Mouse (Mus musculus): ENCODE results near the gene Dennd2a. TPM values are rescaled to one million over a fixed set of nuclear protein-coding genes. Genes with fewer than 3 reads are reported as not detected.

Gene Dennd2a
- total RNA-seq, 2 experiments from 2014 or later: 32.6 to 33.7 TPM

DNA sequence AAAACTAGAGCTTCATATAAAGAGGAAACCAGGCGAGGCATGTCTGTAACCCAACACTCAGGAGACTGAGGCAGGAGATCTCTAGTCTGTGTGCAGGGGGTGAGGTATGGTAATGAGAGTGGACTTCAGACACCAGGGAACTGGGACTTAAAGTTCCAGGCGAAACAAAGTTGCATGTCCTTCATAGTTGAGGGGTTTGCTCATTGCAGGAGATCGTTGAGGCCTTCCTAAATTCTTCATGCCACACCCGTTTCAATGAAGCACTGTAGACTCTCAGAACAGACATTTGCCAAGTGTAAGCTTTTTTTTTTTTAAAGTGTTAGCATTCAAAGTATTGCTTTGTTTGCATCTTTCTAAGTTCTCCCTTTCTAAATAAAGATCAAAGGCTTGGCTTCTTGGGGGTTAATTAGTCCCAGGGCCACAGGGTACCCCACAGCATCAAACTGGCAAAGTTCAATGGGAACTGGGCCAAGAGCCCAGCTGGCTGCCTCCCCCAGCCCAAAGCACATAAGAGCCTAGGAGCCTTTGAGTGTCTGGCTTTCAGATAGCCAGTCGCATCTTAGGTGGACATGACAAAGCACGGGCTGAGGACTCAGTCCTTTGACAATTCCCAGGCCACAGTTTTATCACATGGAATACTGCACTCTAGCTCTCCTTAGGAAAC is 1.7 kb upstream of the Dennd2a start:
- no peak for DNase-seq (ENCODE audit: extremely low spot score in 1 of 2, low spot score in 1 of 2)

DNA sequence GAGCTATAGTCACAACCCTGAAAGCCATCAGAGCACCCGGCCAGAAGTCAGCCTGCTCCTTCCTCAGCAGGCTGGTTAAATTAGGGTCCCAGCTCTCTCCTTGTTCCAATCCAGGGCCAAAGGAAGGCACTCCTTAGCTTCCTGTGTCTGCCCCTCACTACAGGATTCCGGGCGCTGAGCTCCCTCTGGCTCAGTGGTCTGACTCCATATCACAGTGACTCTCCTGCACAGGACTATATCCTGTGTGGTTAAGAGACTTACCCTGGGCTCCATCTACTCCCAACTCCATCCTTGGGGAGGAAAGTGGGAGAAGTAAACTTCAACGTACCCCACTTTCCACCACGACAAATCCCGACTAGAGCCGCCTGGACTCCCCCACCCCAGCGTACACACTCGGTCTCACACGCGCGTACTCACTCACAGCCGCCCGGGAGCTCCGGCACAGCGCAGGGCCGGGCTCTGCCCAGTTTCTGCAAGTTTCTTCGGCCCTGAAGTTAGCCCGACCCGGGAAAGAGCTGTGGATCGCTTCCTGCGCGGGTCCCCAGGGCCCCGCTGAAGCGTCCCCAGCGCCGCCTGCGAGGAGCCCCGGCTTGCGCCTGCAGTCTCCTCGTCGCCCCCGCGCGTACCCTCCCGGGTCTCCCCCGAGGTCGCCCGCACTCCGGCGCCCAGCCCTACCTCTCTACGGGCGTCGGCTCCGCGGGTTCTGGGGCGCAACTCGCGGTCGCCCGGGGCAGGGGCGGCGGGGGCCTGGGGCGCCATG is 587 bp downstream of the Dennd2a start:
- DNase-seq (ENCODE audit: extremely low spot score in 1 of 2, low spot score in 1 of 2): peak; percentile 36 to 39

- DNase-seq (ENCODE audit: extremely low spot score in 1 of 2, low spot score in 1 of 2): no peak
Observed at GRCm38 (mm10) chr6:39555648-39555945, 2.1 kb downstream of the Dennd2a start.

GRCm38 (mm10) chr6:39554888-39555647 is 2.6 kb downstream of the Dennd2a start:
- DNase-seq (ENCODE audit: extremely low spot score in 1 of 2, low spot score in 1 of 2): no peak

DNA sequence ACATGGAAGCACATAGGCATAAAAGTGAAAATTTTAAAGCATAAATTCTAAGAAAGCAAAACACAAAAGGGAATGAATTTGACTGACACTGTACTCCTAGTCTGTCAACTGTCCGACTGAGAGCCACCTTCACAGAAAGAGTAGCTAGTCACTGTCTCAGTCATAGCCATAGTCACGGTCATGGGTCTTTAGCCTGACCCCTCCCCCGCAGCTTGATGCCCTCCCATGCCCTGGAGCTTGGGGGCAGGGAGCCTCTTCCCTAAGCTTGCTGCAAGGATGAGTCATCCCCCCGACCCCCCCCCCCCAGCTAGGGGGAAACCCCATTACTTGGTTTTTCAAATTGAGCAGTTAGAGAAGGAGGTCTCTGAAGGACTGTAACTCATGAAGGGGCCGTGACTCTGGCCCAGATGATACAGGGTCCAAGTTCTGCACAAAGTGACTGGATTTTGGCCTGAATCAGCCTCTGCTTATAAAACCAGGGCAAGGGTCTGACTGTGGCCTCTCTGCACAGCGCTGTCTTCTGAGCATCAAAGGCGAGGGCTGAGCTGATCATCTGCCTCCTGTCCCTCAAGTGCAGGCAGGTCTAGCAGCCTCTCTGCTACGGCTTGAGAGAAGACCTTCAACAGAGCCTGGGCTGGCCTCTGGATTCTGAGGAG is 5.6 kb downstream of the Dennd2a start:
- DNase-seq (ENCODE audit: extremely low spot score in 1 of 2, low spot score in 1 of 2): no peak

- DNase-seq (ENCODE audit: extremely low spot score in 1 of 2, low spot score in 1 of 2): no peak
Observed at GRCm38 (mm10) chr6:39548030-39548429, 9.6 kb downstream of the Dennd2a start.

- no peak for DNase-seq (ENCODE audit: extremely low spot score in 1 of 2, low spot score in 1 of 2)
Observed at GRCm38 (mm10) chr6:39545474-39545873, 12.2 kb downstream of the Dennd2a start.

- no peak for DNase-seq (ENCODE audit: extremely low spot score in 1 of 2, low spot score in 1 of 2)
Observed at GRCm38 (mm10) chr6:39543769-39544420, 13.8 kb downstream of the Dennd2a start.

GRCm38 (mm10) chr6:39542631-39543597 is 14.8 kb downstream of the Dennd2a start:
- no peak for DNase-seq (ENCODE audit: extremely low spot score in 1 of 2, low spot score in 1 of 2)

GRCm38 (mm10) chr6:39540563-39540962 is 17.1 kb downstream of the Dennd2a start:
- DNase-seq (ENCODE audit: extremely low spot score in 1 of 2, low spot score in 1 of 2): no peak

DNA sequence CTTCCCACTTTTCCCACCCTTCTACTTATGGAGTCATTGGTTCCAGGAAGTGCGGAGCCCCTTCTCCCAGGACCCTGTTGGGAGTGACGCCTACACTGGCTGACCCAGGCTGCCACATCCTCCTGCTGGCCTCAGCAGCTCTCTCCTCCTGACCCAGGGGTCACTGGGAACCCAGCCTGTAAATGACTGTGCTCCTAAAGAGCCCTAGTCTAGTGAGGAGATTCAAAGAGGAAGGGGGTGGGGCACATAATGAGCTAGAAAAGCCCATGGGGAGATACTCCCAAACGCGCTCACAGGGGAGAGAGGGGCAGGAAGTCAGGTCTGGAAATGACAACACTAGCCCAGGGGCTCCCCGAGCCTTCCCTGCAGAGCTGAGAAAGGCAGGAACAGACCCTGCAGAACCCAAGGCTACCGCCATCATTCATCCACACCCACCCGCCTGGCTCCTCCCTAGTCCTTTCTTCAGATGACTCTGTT is 17.9 kb downstream of the Dennd2a start:
- DNase-seq (ENCODE audit: extremely low spot score in 1 of 2, low spot score in 1 of 2): no peak

- DNase-seq (ENCODE audit: extremely low spot score in 1 of 2, low spot score in 1 of 2): no peak
Observed at GRCm38 (mm10) chr6:39538227-39538626, 19.4 kb downstream of the Dennd2a start.

DNA sequence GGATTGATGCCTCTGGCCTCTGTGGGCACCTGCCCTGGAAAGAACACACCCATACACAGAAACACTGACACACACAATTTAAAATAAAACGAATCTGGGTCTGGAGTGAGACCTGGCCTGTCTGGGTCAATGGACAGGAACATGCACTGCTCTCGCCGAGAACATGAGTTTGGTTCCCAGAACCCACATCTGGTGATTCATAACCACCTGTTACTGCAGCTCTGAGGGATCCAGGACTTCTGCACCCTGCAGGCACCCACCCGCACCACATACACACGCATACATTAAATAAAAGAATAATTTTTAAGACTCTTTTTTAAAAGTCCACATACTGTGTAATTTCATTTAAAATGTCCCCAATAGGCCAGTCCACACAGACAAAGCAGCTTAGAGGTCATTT is 20.4 kb downstream of the Dennd2a start:
- no peak for DNase-seq (ENCODE audit: extremely low spot score in 1 of 2, low spot score in 1 of 2)

GRCm38 (mm10) chr6:39536621-39537020 is 21.0 kb downstream of the Dennd2a start:
- no peak for DNase-seq (ENCODE audit: extremely low spot score in 1 of 2, low spot score in 1 of 2)

DNA sequence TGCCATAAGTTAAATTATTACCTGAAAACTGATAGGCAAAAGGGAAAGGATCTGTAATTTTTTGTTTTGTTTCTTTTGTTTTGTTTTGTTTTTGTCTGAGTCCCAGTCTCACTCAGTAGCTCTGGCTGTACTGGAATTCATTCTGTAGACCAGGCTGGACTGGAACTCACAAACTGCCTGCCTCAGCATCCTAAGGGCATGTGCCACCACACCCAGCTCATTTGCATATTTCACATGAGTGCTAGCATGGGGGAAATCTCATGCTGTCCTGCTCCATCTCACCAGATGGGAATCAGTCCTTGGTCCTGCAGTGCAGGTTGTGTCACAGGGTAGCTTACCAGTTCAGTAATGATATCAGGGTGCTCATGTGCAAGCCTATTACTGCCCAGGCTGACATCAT is 22.7 kb downstream of the Dennd2a start:
- no peak for DNase-seq (ENCODE audit: extremely low spot score in 1 of 2, low spot score in 1 of 2)

GRCm38 (mm10) chr6:39528671-39529535 is 28.8 kb downstream of the Dennd2a start:
- DNase-seq (ENCODE audit: extremely low spot score in 1 of 2, low spot score in 1 of 2): peak; percentile 49 to 60

GRCm38 (mm10) chr6:39527811-39528210 is 29.9 kb downstream of the Dennd2a start:
- DNase-seq (ENCODE audit: extremely low spot score in 1 of 2, low spot score in 1 of 2): no peak

- DNase-seq (ENCODE audit: extremely low spot score in 1 of 2, low spot score in 1 of 2): peak in 1 of 2 experiments; percentile 37
Observed at GRCm38 (mm10) chr6:39527337-39527784, 30.3 kb downstream of the Dennd2a start.
